Mouse (Mus musculus) adrenal gland, adult 10 weeks (tissue): Measurements from ENCODE around the gene Olfr872. TPM values are rescaled to one million over a fixed set of nuclear protein-coding genes. Genes with fewer than 3 reads are reported as not detected.

Experiments
- polyA plus RNA-seq: library from polyadenylated mRNA; stranded (reverse); fragments of 350-450 nt; fragmentation: Illumina TruSeq; extraction: RNeasy Lipid Tissue Mini Kit (QIAGEN cat#74804); gene quantifications from one replicate; pipeline ENCODE4 v1.2.3, GENCODE M21; 2014; ENCODE audit warnings: low read depth, low replicate concordance

Olfr872 gene
- polyA plus RNA-seq, result not detected

DNA sequence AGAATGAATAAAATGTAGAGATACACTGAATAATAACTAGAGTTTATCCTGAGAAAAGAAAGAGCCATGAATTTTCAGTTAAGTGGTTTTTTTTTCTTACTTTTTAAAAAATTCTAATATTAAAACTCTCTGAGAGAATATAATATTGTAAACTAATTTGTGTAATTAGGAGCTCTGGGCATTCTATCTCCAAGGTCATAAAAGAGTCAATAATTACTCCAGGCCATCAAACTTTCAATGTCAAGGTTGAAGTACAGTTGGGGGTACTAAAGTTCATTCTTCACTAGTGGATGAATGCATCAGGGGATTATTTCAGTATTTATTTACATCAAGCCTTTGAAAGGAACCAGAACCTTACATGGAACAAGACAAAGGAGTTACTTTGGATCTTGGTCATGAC, at the start of gene Olfr872:
Gene Olfr872 (plus strand): TSS at position 301 of the 400 bp plus-strand sequence.

DNA sequence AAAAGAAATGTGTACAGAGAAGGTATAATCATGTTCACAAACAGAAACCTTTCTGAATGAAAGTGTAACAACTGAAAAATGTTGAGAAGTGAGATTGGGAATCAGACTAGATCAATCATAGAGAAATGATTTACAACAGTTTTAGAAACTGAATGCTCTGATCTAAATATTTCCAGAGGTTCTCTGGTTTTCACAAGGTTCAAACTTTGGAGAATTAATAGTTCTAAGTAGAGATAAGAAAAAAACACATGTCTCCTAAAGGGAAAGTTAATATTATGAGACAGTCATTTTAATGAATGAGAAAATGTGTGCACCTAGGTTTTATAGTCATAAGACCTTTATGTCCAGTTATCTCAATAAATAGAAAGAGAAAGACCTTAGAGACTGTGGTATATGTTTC, 25.0 kb upstream of the Olfr872 start, which contains the start of gene Olfr871:
Gene Olfr871 (plus strand): TSS at position 301 of the 400 bp plus-strand sequence.

DNA sequence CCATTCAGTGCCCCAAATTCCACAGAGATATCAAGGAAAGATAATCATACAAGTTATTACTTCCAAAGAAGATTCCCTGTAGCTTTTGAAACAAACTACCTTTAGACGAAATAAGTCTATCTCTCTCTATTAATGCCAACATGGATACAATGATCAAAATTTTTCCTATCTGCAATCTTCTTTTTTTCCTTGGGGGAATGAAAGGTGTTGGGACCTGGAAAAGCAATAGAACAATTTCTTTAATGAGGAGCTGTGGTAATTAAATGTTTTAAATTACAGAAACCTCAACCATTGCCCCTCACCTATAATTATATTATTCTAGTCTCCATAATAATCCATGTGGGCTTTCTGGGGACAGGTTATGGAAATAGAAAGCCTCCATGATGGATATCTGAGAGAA, 45.1 kb downstream of the Olfr872 start, which contains the start of gene Olfr39:
Gene Olfr39 (plus strand): TSS at position 301 of the 400 bp plus-strand sequence.

DNA sequence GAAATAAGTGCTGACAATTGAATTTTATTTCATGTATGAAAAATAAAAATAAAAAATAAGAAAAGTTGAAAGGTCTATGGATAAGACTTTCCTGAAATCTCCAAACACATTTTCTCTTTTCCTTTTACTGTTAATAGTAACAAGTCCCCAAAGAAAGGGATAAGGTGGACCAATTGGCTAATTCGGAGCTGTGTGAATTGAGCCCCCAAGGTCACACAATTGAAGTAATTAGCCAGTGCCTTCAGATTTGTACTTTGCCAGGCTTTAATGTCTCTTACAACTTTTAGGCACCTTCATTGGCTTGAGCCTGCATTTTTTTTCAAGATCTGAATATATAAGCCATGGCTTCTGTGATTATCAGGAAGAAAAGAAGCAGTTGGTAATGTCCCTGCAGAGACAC, 61.3 kb downstream of the Olfr872 start, which contains the start of gene Olfr873:
Gene Olfr873 (plus strand): TSS at position 301 of the 400 bp plus-strand sequence.

Other genes starting within 250 kb of the Olfr872 start
- gene Olfr866, start 209.1 kb upstream of the Olfr872 start, polyA plus RNA-seq, result not detected
- not detected for gene Olfr867, start 179.6 kb upstream of the Olfr872 start, polyA plus RNA-seq
- not detected for gene Olfr868, start 138.5 kb upstream of the Olfr872 start, polyA plus RNA-seq
- gene Olfr869, start 108.1 kb upstream of the Olfr872 start, polyA plus RNA-seq, result not detected
- gene Olfr870, start 63.1 kb upstream of the Olfr872 start, polyA plus RNA-seq, result not detected
- not detected for gene Olfr871, start 24.9 kb upstream of the Olfr872 start, polyA plus RNA-seq
- gene Olfr39, start 45.2 kb downstream of the Olfr872 start, polyA plus RNA-seq, result not detected
- gene Olfr873, start 61.4 kb downstream of the Olfr872 start, polyA plus RNA-seq, result not detected
- not detected for gene Olfr18, start 99.0 kb downstream of the Olfr872 start, polyA plus RNA-seq
- 22.3 TPM for gene Zfp560, start 148.1 kb downstream of the Olfr872 start, polyA plus RNA-seq
- 30.8 TPM for gene Zfp26, start 223.0 kb downstream of the Olfr872 start, polyA plus RNA-seq